Mouse (Mus musculus): Measurements from ENCODE around the gene Hist1h1d.
"Not testable (repeated sequence)": the region's sequence is repeated elsewhere in the genome, so short reads cannot be mapped to it uniquely, and the experiment has no call there.

Gene Hist1h1d

DNA sequence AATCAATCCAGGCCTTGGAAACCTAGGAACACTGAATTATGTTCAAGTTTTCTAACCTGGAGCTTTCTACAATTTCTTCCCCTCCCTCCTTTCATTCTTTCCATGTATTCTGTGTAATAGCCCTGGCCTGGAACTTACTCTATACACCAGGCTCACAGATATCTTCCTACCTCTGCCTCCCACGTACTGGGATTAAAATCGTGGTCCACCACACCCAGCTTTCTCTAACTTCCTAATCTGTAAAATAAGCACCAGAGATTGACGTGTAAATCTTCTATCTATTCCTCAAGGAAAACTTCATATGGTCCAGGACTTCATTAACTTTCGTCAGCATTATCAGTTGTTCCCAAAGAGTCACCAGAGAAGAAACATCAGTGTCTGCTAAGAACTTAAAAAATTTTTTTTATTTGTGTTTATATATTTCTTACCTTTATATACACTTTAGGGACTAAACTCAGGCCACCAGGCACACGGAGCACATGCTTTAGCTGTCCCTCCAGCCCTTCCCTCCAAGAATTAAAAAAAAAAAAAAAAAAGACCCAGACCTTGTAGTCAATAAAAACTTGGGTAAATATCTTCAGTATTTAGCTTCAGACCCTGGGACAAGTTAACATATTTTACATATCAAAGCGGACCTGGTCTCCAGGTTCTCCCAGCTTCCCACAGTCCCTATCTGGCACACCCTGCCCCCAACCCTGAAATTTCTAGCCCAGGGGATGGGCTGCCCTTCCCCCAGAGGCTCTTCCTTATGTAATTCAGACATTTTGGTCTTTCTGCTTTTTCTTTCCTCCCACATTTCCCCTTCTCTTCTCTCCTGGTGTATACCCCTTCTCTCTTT, 29.4 kb downstream of the Hist1h1d start:
- no peaks in the 10 kb centered on the region for H3K36me3 ChIP-seq (ENCODE audit: control insufficient read depth, insufficient read depth, low read length, poor library complexity, severe bottlenecking)
- DNase-seq (ENCODE audit: low read depth, low spot score): no peak

DNA sequence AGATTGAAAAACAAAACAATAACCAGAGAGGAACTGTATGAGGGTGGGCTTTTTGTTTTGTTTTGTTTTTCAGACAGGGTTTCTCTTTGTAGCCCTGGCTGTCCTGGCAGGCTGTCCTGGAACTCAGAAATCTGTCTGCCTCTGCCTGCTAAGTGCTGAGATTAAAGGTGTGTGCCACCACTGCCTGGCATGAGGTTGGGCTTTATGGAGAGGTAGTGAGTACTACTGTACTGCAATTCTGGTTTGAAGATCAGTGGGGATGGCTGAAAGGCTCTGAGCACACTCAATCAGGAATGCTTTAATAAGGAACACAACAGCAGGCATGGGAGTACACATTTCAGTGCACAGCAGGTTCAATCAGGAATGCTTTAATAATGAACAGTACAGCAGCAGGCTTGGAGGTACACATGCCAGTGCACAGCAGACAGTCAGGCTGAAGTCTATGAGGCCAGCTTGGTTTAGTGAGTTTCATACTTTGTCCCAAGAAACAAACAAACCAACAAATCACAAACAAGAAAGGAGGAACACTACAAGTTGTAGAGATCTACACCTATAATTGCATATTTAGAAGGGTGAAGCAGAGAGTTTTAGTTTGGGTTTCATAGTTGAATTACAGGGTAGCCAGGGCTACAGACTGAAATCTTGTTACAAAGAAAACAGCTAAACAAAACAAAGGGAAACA, 30.5 kb downstream of the Hist1h1d start:
- DNase-seq (ENCODE audit: low read depth, low spot score): peak; percentile 8
- Histone ChIP-seq H3K36me3 (ENCODE audit: control insufficient read depth, insufficient read depth, low read length, poor library complexity, severe bottlenecking) (no peaks in the 10 kb centered on the region), H3K27me3 (ENCODE audit: control insufficient read depth, insufficient read depth, low read length, poor library complexity, severe bottlenecking) (no peaks in the 10 kb centered on the region)

More for the DNA sequence above, 29.4 kb downstream of the Hist1h1d start:
- H3K27me3 ChIP-seq (ENCODE audit: control insufficient read depth, insufficient read depth, low read length, poor library complexity, severe bottlenecking): no peaks in the 10 kb centered on the region

DNA sequence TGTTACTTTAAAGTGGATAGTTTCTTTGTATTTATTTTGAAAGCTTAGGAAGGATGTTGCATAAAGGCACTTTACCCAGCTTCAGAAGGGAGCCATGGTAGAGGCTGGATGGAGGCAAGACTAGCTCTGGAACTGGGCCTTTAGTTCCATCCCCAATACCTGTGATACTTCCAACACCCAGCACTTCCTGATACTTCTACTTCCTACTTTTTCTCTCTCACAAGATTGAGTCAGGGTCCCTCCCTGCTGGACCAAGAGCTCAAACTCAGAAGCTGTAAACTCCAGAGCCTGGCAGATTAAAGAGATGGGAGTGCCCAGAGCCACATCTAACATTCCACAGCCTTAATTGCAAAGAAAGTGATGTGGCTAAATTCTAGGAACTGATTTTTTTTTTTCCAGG, 31.3 kb downstream of the Hist1h1d start:
- Histone ChIP-seq H3K36me3 (ENCODE audit: control insufficient read depth, insufficient read depth, low read length, poor library complexity, severe bottlenecking) (no peaks in the 10 kb centered on the region), H3K27me3 (ENCODE audit: control insufficient read depth, insufficient read depth, low read length, poor library complexity, severe bottlenecking) (no peaks in the 10 kb centered on the region)
- peak; percentile 10 for DNase-seq (ENCODE audit: low read depth, low spot score)

DNA sequence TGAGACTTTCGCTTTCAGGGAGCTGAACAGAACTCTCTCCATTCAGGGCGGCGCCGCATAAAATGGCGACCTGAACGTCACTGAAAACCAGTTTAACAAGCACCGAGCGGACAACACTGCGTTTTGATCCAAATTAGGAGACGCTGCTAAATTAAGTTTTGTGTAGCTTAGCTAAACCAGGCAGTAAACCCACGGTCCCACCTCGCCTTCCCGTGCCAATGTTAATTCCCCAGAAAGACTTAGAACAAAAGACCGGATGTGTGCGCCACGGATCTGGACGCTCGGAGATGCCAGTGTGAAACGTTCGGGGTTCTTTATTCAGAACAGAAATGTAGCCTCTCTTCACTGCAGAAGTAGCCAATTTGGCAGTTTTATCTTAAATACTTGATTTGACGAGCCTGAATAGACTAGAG, 32.0 kb downstream of the Hist1h1d start:
- peak; percentile 80 for DNase-seq (ENCODE audit: low read depth, low spot score)
- Histone ChIP-seq H3K36me3 (ENCODE audit: control insufficient read depth, insufficient read depth, low read length, poor library complexity, severe bottlenecking) (no peaks in the 10 kb centered on the region), H3K27me3 (ENCODE audit: control insufficient read depth, insufficient read depth, low read length, poor library complexity, severe bottlenecking) (no peaks in the 10 kb centered on the region)

DNA sequence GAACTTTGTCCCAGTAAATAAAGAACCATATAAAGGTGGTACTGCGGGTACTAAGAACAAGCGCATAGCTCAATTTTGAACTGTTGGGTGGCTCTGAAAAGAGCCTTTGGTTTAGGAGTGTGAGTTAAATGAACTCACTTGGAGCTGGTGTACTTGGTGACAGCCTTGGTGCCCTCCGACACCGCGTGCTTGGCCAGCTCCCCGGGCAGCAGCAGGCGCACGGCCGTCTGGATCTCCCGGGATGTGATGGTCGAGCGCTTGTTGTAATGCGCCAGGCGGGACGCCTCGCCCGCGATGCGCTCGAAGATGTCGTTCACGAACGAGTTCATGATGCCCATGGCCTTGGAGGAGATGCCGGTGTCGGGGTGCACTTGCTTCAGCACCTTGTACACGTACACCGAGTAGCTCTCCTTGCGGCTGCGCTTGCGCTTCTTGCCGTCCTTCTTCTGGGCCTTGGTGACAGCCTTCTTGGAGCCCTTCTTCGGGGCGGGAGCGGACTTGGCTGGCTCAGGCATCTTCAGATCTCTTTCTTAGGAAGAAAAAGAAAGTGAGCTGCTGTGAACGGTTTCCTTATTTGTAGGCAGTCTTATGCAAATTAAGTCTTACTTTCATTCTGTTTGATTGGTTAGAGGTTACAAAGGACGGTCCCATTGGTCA, 32.5 kb downstream of the Hist1h1d start:
- not testable (repeated sequence) for H3K36me3 ChIP-seq (ENCODE audit: control insufficient read depth, insufficient read depth, low read length, poor library complexity, severe bottlenecking); H3K27me3 ChIP-seq (ENCODE audit: control insufficient read depth, insufficient read depth, low read length, poor library complexity, severe bottlenecking)
- peak; percentile 94 for DNase-seq (ENCODE audit: low read depth, low spot score)

DNA sequence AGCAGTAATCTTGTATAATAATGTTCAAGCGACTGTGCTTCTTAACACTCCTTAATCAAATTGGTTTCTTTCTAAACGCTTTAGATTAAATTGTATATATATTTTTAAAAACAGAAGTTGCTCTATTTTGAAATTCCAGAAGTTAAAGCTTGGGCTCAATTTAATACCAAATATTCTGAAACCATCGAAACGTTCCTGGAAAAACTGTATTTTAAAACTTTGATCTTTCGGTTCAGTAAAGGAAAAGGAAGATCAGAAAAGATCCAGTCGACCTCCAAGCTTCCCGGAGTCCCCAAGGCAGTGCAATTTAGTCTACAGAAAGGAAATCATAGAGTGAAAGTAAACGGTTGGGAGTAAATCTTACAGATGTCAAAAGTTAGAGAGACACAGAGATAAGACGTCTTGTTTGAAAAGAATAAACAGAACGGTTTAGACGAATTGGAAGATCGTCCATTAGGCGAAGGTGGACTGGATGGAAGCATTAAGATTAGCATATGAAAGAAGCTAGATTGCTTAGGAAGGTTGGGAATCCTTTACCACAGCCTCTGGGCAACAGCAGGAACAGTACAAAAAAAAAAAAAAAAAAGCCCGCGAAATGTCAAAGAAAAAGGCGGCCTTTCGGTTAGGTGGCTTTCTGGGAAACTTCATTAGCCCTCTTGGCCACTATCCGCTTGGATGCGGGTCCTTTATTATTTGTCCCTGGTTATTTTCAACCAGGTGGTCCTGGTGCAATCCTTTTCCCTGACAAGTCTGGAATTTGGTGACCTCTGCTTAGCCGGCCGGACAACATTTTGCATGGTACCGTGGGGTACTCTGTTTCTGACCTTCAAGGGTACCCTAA, 33.3 kb downstream of the Hist1h1d start:
- DNase-seq (ENCODE audit: low read depth, low spot score): peak; percentile 24
- Histone ChIP-seq H3K27me3 (ENCODE audit: control insufficient read depth, insufficient read depth, low read length, poor library complexity, severe bottlenecking) (no peaks in the 10 kb centered on the region), H3K36me3 (ENCODE audit: control insufficient read depth, insufficient read depth, low read length, poor library complexity, severe bottlenecking) (no peaks in the 10 kb centered on the region)

DNA sequence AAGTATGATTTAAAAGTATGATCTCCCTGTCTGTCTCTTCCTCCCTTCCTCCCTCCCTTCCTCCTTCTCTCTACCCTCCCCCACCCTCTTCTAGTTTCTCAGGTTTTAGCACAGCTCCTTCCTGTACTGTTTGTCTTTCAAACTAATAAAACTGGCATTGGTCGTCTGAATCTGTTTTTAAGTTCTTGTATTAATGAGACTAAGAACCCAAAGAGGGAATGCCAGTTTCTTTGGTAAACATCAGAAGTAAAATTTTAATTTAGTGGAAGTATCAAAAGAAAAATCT, 33.8 kb downstream of the Hist1h1d start:
- H3K36me3 ChIP-seq (ENCODE audit: control insufficient read depth, insufficient read depth, low read length, poor library complexity, severe bottlenecking): no peaks in the 10 kb centered on the region
- peak; percentile 7 for DNase-seq (ENCODE audit: low read depth, low spot score)
- H3K27me3 ChIP-seq (ENCODE audit: control insufficient read depth, insufficient read depth, low read length, poor library complexity, severe bottlenecking): no peaks in the 10 kb centered on the region

DNA sequence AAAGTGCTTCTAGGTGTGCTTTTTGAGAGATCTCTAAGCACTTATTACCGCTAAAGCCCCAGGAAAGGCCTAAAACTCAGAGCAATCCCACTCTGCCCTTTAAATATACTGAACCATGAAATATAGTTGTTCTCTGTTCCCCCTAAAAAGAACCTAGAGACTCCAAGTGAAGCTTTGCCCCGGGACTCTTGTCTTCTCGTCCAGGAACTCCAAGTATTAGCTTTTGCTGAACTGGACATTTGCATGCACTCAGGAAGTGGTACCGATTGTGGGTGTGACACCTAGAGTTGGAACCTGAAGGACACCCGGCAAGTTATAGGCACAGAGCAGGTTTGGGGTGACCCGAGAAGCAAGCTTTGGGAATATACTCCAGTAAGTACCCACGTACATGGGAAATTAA, 38.1 kb downstream of the Hist1h1d start:
- Histone ChIP-seq H3K27me3 (ENCODE audit: control insufficient read depth, insufficient read depth, low read length, poor library complexity, severe bottlenecking) (no peaks in the 10 kb centered on the region), H3K36me3 (ENCODE audit: control insufficient read depth, insufficient read depth, low read length, poor library complexity, severe bottlenecking) (no peaks in the 10 kb centered on the region)
- DNase-seq (ENCODE audit: low read depth, low spot score): no peak

DNA sequence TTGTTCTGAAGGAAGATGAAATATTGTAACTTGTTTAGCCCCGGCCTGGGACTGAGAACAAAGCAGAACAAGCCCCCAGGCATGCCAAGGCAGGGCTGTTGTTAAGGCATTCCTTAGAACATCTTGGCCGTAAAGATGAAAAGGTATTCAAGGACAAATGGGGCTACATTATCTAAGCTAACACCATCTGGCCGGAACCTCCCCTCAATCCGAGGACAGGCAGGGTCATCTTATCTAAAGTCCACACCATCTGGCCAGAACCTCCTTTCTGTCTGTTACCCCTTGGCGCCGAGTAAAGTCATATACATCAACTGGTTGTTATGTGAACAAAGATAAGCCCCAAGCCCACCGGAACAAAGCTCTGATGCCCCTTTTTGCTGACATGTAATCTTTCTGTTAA, 38.8 kb downstream of the Hist1h1d start:
- H3K36me3 ChIP-seq (ENCODE audit: control insufficient read depth, insufficient read depth, low read length, poor library complexity, severe bottlenecking); H3K27me3 ChIP-seq (ENCODE audit: control insufficient read depth, insufficient read depth, low read length, poor library complexity, severe bottlenecking); DNase-seq (ENCODE audit: low read depth, low spot score): not testable (repeated sequence)

DNA sequence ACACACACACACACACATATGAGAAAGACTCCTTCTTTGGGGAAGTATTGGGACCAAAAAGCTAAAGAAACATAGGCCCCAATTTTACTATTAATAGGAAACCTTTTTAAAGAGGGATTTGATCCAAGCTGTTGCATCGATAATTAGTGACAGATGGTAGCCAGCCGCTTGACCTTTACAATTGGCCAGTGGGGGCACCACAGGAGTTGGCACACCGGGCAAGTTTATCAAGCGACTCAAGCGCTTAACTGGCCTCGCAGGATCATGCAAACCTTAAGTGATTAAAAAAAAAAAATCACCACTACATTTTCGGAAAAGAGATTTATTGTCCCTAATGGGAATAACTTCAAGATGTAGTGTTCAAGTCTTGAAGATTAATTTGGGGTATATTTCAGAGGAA, 39.6 kb downstream of the Hist1h1d start:
- Histone ChIP-seq H3K27me3 (ENCODE audit: control insufficient read depth, insufficient read depth, low read length, poor library complexity, severe bottlenecking) (no peaks in the 10 kb centered on the region), H3K36me3 (ENCODE audit: control insufficient read depth, insufficient read depth, low read length, poor library complexity, severe bottlenecking) (no peaks in the 10 kb centered on the region)
- no peak for DNase-seq (ENCODE audit: low read depth, low spot score)

DNA sequence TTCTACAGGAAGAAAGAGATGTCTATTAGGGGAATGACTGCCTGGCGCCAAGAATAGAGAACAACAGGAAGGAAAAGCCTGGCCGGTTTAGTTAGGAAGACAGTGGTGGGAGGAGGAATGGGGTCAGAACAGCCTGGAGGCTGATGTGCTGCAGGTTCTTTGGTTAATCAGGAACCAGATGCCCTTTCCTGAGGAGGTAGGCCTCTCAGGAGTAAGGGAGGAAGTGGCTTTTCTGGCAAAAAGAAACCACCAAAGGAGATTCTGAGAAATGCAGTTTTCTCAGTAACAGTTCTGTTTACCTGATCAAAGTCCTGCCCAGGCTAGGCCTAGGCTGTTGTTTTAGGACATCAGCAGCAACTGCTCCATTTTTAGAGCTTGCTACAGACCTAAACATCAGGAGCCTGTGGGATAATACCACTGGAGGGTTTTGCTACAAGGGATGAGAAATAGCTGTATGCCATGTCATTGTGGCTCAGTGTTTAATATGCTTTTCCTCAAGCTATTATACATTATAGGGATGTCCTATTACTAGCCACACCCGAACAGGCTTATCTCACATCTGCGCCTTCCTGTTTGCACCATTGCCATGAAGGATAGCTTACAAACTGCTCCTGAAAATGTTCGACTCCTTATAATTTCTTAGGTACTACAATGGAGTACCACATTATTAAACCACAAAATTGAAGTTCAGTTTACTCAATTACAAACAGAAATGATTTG, 40.1 kb downstream of the Hist1h1d start:
- Histone ChIP-seq H3K36me3 (ENCODE audit: control insufficient read depth, insufficient read depth, low read length, poor library complexity, severe bottlenecking) (no peaks in the 10 kb centered on the region), H3K27me3 (ENCODE audit: control insufficient read depth, insufficient read depth, low read length, poor library complexity, severe bottlenecking) (no peaks in the 10 kb centered on the region)
- DNase-seq (ENCODE audit: low read depth, low spot score): no peak

DNA sequence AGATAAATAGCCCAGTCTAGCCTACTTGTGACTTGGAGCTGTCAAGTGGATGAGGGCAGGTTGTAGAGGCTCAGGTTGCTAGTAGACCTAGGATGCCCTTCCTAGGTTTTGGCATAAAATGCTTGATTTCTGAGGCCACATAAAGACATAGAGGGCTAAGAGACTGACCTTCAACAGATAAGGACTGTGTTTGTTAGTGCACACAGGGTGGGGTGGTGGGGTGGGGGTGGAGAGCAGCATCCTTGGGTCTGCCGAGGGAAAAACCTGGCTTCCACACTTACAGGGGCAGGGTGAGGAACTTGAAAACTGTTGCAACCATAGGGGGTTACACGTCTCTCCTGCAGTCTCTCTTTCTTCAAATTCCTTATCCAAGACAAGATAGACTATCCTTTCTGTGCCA, 42.1 kb downstream of the Hist1h1d start:
- Histone ChIP-seq H3K36me3 (ENCODE audit: control insufficient read depth, insufficient read depth, low read length, poor library complexity, severe bottlenecking) (no peaks in the 10 kb centered on the region), H3K27me3 (ENCODE audit: control insufficient read depth, insufficient read depth, low read length, poor library complexity, severe bottlenecking) (no peaks in the 10 kb centered on the region)
- DNase-seq (ENCODE audit: low read depth, low spot score): no peak

DNA sequence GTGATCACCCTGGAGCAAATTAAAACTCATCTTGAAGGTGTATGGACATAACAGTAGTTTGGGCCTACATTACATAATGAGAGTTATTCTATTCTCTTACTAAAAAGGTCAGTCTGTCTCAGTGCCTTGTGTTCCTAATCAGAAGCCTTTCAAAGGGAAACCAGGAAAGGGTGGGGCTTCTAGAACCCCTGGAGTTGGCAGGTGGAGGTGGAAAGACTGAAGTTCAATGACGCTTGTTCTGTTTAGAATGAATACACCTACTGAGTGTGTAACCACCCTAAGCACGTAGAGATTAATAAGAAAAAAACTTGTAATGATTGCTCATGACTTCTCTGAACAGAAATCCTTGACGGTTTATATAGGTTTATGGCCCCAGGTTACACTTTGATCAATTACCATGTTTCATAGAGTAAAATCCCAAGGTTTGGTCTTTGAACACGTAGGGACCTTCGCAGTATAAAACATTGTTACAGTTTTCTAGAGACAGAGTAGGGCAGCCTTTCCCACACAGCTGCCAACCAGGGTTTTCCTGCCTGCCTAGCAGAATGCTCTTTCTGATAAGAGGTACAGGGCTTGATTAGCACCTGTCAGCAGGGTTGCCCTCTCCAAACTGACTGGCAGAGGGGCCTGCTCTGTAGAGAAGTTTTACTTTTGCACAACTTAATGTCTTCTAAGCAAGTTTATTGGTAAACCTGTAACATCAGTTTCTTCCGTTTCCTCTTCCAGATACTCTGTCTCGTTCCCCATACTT, 42.7 kb downstream of the Hist1h1d start:
- DNase-seq (ENCODE audit: low read depth, low spot score): no peak
- Histone ChIP-seq H3K27me3 (ENCODE audit: control insufficient read depth, insufficient read depth, low read length, poor library complexity, severe bottlenecking) (no peaks in the 10 kb centered on the region), H3K36me3 (ENCODE audit: control insufficient read depth, insufficient read depth, low read length, poor library complexity, severe bottlenecking) (no peaks in the 10 kb centered on the region)

DNA sequence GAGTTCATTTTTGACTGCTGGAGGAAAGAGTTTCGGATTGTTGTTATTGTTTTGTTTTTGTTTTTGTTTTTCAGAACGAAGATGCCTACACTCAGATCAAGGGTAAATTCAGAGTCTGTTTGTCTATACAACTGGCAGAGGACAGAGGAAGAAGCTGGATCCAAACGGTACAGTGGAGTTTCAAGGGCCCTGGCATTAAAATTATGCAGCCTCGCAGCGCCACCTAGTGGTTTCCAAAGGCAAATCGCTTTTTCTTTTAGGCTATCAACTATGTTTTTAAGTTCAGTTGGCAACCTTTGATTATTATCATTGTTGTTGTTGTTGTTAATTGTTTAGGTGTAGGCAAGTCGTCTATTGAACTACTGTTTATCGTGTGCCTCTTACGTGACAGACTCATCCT, 44.9 kb downstream of the Hist1h1d start:
- Histone ChIP-seq H3K27me3 (ENCODE audit: control insufficient read depth, insufficient read depth, low read length, poor library complexity, severe bottlenecking) (no peaks in the 10 kb centered on the region), H3K36me3 (ENCODE audit: control insufficient read depth, insufficient read depth, low read length, poor library complexity, severe bottlenecking) (no peaks in the 10 kb centered on the region)
- peak; percentile 89 for DNase-seq (ENCODE audit: low read depth, low spot score)

Measured in splenic B cell, adult 2 months (primary cell).